Mouse (Mus musculus) MEL (cell line): ENCODE measurements at regions not wholly inside any gene's neighbourhood (a gene's known extent, or its start where the extent isn't known, plus 50 kb on each side); places are given as distances from the start of the nearest gene placed in this dataset.

Experiments used
- DNase-seq: peaks from one replicate; pipeline ENCODE4 v3.0.0; 2011; ENCODE audit warnings: low read depth, low spot score
- H3K27ac ChIP-seq: 2 replicates; pipeline ENCODE4 v1.5.1; 2012; ENCODE audit warnings: low read depth, mild to moderate bottlenecking, control low read depth, low read length, moderate library complexity; ENCODE audit not compliant: control insufficient read depth
- H3K27me3 ChIP-seq, 2 experiments: fragments of 150-350 bp in 1 of 2; sonication (generic) in 1 of 2; 2 replicates each; pipeline ENCODE4 v1.6.1; 2012; ENCODE audit warnings: low read length in 2 of 2, mild to moderate bottlenecking in 2 of 2, improper control_type of control experiment in 1 of 2, moderate library complexity in 1 of 2; ENCODE audit not compliant: insufficient read depth in 2 of 2, control insufficient read depth in 1 of 2
- H3K36me3 ChIP-seq, 2 experiments: 2 replicates each; pipeline ENCODE4 v1.6.1; 2012 to 2014; ENCODE audit warnings: low read length in 2 of 2, improper control_type of control experiment in 1 of 2, inconsistent platforms in 1 of 2, mild to moderate bottlenecking in 1 of 2; ENCODE audit not compliant: insufficient read depth in 2 of 2, control insufficient read depth in 1 of 2
- H3K4me1 ChIP-seq, 2 experiments: fragments of 150-350 bp in 1 of 2; sonication (generic) in 1 of 2; 2 replicates each; pipeline ENCODE4 v1.6.1; 2012; ENCODE audit warnings: low read length in 2 of 2, improper control_type of control experiment in 1 of 2, mild to moderate bottlenecking in 1 of 2; ENCODE audit not compliant: insufficient read depth in 2 of 2, control insufficient read depth in 1 of 2
- H3K4me3 ChIP-seq, 2 experiments: fragments of 150-350 bp in 1 of 2; sonication (generic) in 1 of 2; 2 replicates each; pipeline ENCODE4 v1.5.1; 2012; ENCODE audit warnings: low read depth in 2 of 2, low read length in 2 of 2, mild to moderate bottlenecking in 2 of 2, moderate library complexity in 2 of 2, control low read depth in 1 of 2, improper control_type of control experiment in 1 of 2; ENCODE audit not compliant: control insufficient read depth in 1 of 2, insufficient read depth in 1 of 2
- H3K79me2 ChIP-seq: 2 replicates; pipeline ENCODE4 v1.6.1; 2012; ENCODE audit warnings: mild to moderate bottlenecking, low read length, moderate library complexity; ENCODE audit not compliant: control insufficient read depth, poor library complexity, insufficient read depth
- H3K9ac ChIP-seq: 2 replicates; pipeline ENCODE4 v1.6.1; 2012; ENCODE audit warnings: low read depth, mild to moderate bottlenecking, control low read depth, low read length, moderate library complexity; ENCODE audit not compliant: control insufficient read depth, poor library complexity, severe bottlenecking
- H3K9me3 ChIP-seq: fragments of 150-350 bp; sonication (generic); replicated peaks from 2 replicates; pipeline ENCODE4 v1.6.1; 2012; ENCODE audit warnings: mild to moderate bottlenecking, low read length, improper control_type of control experiment, moderate library complexity; ENCODE audit not compliant: insufficient read depth
- CHD1 ChIP-seq: IDR thresholded peaks from 2 replicates; pipeline ENCODE4 v1.6.1; 2012; ENCODE audit warnings: low read depth, mild to moderate bottlenecking, inconsistent platforms, low read length, improper control_type of control experiment
- CHD2 ChIP-seq: IDR thresholded peaks from 2 replicates; pipeline ENCODE4 v1.6.1; 2011; ENCODE audit warnings: low read length, improper control_type of control experiment
- CTCF ChIP-seq, 3 experiments: IDR thresholded peaks in 2 of 3; conservative IDR thresholded peaks in 1 of 3; 2 replicates each; pipeline ENCODE4 v1.5.1; 2011 to 2012; ENCODE audit warnings: low read length in 3 of 3, low read depth in 2 of 3, mild to moderate bottlenecking in 2 of 3, improper control_type of control experiment in 1 of 3, inconsistent platforms in 1 of 3, mixed read lengths in 1 of 3, moderate library complexity in 1 of 3; ENCODE audit not compliant: control insufficient read depth in 1 of 3, insufficient read depth in 1 of 3, poor library complexity in 1 of 3, severe bottlenecking in 1 of 3
- GABPA ChIP-seq: IDR thresholded peaks from 2 replicates; pipeline ENCODE4 v1.6.1; 2012; ENCODE audit warnings: low read depth, mild to moderate bottlenecking, inconsistent platforms, low read length, improper control_type of control experiment, moderate library complexity
- JUND ChIP-seq: IDR thresholded peaks from 2 replicates; pipeline ENCODE4 v1.6.1; 2011; ENCODE audit warnings: low read depth, mild to moderate bottlenecking, improper control_type of control experiment, low read length
- MAFK ChIP-seq: IDR thresholded peaks from 2 replicates; pipeline ENCODE4 v1.6.1; 2011; ENCODE audit warnings: low read depth, mild to moderate bottlenecking, low read length, improper control_type of control experiment, borderline replicate concordance
- MAX ChIP-seq: IDR thresholded peaks from 2 replicates; pipeline ENCODE4 v1.6.1; 2011; ENCODE audit warnings: low read length, improper control_type of control experiment
- MYB ChIP-seq: IDR thresholded peaks from 2 replicates; pipeline ENCODE4 v1.6.1; 2011; ENCODE audit warnings: mild to moderate bottlenecking, low read depth, low read length, improper control_type of control experiment
- NELFE ChIP-seq: IDR thresholded peaks from 2 replicates; pipeline ENCODE4 v1.6.1; 2011; ENCODE audit warnings: low read depth, low read length, improper control_type of control experiment
- NRF1 ChIP-seq: IDR thresholded peaks from 2 replicates; pipeline ENCODE4 v1.6.1; 2014; ENCODE audit warnings: low read depth, mild to moderate bottlenecking, inconsistent platforms, low read length, improper control_type of control experiment, moderate library complexity; ENCODE audit not compliant: poor library complexity, insufficient read depth, severe bottlenecking
- POLR2A ChIP-seq, 2 experiments: IDR thresholded peaks; 2 replicates each; pipeline ENCODE4 v1.6.1; 2011 to 2012; ENCODE audit warnings: low read length in 2 of 2, mild to moderate bottlenecking in 2 of 2, control low read depth in 1 of 2, improper control_type of control experiment in 1 of 2, low read depth in 1 of 2, moderate library complexity in 1 of 2; ENCODE audit not compliant: control insufficient read depth in 1 of 2, insufficient read depth in 1 of 2, poor library complexity in 1 of 2
- POLR2AphosphoS5 ChIP-seq: IDR thresholded peaks from 2 replicates; pipeline ENCODE4 v1.6.1; 2012; ENCODE audit warnings: low read depth, borderline replicate concordance, mild to moderate bottlenecking, inconsistent platforms, low read length, moderate library complexity, mixed read lengths
- RCOR1 ChIP-seq: IDR thresholded peaks from 2 replicates; pipeline ENCODE4 v1.6.1; 2012; ENCODE audit warnings: low read depth, mild to moderate bottlenecking, inconsistent platforms, low read length, improper control_type of control experiment
- SMC3 ChIP-seq: IDR thresholded peaks from 2 replicates; pipeline ENCODE4 v1.6.1; 2011; ENCODE audit warnings: low read depth, low read length, improper control_type of control experiment
- TAL1 ChIP-seq: IDR thresholded peaks from 2 replicates; pipeline ENCODE4 v1.6.1; 2012; ENCODE audit warnings: mild to moderate bottlenecking, inconsistent platforms, low read length, moderate library complexity, mixed read lengths
- TCF12 ChIP-seq: IDR thresholded peaks from 2 replicates; pipeline ENCODE4 v1.6.1; 2014; ENCODE audit warnings: low read depth, mild to moderate bottlenecking, inconsistent platforms, low read length, improper control_type of control experiment, moderate library complexity
- USF1 ChIP-seq: IDR thresholded peaks from 2 replicates; pipeline ENCODE4 v1.6.1; 2014; ENCODE audit warnings: low read depth, mild to moderate bottlenecking, inconsistent platforms, low read length, improper control_type of control experiment, moderate library complexity

DNA sequence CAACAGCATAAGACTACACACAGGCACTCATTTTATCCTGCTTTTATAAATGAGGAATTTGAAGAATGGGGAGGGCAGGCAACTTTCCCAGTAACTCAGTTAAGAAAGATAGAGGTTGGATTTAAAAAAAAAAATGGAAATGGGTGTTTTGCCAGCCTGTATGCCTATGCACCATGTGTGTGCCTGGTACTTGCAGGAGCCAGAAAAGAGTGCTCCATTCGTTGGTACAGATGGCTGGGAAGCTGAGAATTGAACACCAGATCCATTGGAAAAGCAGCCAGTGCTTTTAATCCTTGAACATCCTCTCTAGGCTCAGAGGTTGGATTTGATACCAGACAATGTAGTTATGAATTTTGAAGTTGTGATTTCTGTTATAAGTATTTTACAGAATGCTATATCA is 216.9 kb upstream of the Fam3c start:
- H3K9ac ChIP-seq = no peak overlapping the region
- no peak for DNase-seq
- no peaks in the 10 kb centered on the region; a peak in 1 of 4 replicates for H3K27me3 ChIP-seq
- no peaks in the 10 kb centered on the region for H3K4me1 ChIP-seq
- no peaks in the 10 kb centered on the region for H3K9me3 ChIP-seq
- H3K79me2 ChIP-seq = no peaks in the 10 kb centered on the region
- H3K36me3 ChIP-seq = no peaks in the 10 kb centered on the region
- TF ChIP-seq RCOR1 = no peak
- no peak for TF ChIP-seq CHD1
- no peak for TF ChIP-seq NELFE
- TF ChIP-seq POLR2A (IDR thresholded peaks at IDR 0.05; ENCODE audit: control insufficient read depth in 1 of 2, insufficient read depth in 1 of 2, low read depth in 1 of 2, low read length in 2 of 2, poor library complexity in 1 of 2) = no peak
- H3K4me3 ChIP-seq = no peak overlapping the region
- no peak overlapping the region for H3K27ac ChIP-seq

DNA sequence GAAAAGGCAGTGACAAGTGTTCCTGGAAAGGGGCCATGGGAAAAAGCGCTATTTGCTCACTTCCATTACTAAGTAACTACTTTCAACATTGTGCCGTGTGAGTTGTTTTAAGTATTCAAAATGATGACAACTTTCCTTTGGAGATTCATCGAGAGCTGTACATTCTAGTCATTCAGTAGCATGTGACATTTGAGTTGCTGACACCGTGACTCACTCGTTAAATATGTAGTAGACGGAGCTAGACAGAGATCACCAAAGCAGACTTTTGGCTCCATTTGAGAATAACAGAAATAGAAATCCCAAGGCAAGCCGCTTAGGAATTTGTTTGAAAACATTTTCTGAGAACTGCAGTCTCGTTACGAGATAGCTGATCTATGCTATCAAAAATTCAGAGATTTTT is 211.8 kb upstream of the Fam3c start:
- H3K36me3 ChIP-seq = no peaks in the 10 kb centered on the region
- no peak for DNase-seq

DNA sequence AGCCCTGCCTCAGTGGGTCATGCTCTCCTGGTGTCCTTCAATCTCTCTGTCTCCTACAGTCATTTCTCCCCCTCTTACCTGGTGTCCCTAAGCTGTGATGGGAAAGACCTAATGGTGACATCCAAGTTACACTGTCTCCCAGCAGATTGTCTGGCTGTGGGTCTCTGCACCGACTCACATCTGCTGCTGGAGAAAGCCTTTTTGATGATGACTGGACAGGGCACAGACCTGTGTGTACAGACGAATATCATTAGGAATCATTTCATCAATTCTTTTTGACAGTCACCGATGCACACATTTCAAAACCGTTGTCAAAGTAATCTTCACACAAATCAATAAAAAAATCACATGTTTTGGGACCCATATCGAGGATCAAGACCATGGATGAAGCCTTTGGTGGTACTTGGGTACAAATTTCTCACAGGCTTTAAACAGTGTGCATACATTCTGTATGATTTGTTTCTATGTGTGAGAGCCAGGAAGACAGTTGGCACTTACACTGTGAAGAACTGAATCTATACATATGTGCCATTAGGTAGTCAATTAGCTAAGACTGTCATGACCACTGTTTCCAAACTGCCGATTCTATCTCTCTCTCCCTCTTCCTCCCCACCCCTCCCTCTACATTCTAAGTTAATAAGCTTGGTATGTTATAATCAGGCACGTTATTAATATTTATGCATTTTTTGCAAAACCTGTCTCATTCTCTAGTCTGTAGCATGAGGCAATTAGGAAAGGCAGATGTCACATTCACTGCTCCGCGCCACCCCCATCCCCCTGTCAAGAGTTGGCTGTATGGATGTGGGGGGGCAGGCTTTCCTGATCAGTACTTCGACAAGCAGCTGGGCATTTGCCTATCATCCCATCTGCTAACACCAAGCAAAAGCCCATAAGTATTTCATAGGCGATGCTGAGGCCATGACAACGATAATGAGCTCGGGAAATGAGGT is 192.5 kb upstream of the Fam3c start:
- no peaks in the 10 kb centered on the region for H3K4me1 ChIP-seq
- no peaks in the 10 kb centered on the region for H3K79me2 ChIP-seq
- no peak overlapping the region for H3K27ac ChIP-seq
- no peaks in the 10 kb centered on the region for H3K9me3 ChIP-seq
- no peak for TF ChIP-seq JUND
- TF ChIP-seq NELFE = no peak
- no peak for TF ChIP-seq TAL1
- no peak for TF ChIP-seq SMC3
- no peak for TF ChIP-seq POLR2AphosphoS5
- no peak for TF ChIP-seq MAX
- no peak for TF ChIP-seq MAFK
- TF ChIP-seq CTCF (IDR thresholded peaks at IDR 0.05 in 2 of 3, conservative IDR thresholded peaks at IDR 0.05 in 1 of 3; ENCODE audit: control insufficient read depth in 1 of 3, insufficient read depth in 1 of 3, low read depth in 2 of 3, low read length in 3 of 3, poor library complexity in 1 of 3, severe bottlenecking in 1 of 3) = no peak
- DNase-seq = no peak
- no peak overlapping the region for H3K4me3 ChIP-seq
- no peak overlapping the region for H3K9ac ChIP-seq
- peaks cover 0 to 3% of the 10 kb centered on the region in 2 experiments; a peak in 2 of 4 replicates for H3K27me3 ChIP-seq
- no peaks in the 10 kb centered on the region for H3K36me3 ChIP-seq

More for the DNA sequence above, 211.8 kb upstream of the Fam3c start:
- Histone ChIP-seq H3K4me1 (no peaks in the 10 kb centered on the region), H3K9ac (no peak overlapping the region), H3K27me3 (no peaks in the 10 kb centered on the region; a peak in 1 of 4 replicates), H3K4me3 (no peak overlapping the region), H3K79me2 (no peaks in the 10 kb centered on the region), H3K9me3 (no peaks in the 10 kb centered on the region), H3K27ac (no peak overlapping the region)
- TF ChIP-seq TAL1 (no peak), NRF1 (no peak), GABPA (no peak), SMC3 (no peak), MYB (no peak), NELFE (no peak), POLR2A (IDR thresholded peaks at IDR 0.05; ENCODE audit: control insufficient read depth in 1 of 2, insufficient read depth in 1 of 2, low read depth in 1 of 2, low read length in 2 of 2, poor library complexity in 1 of 2) (no peak), TCF12 (no peak), RCOR1 (no peak), USF1 (no peak), CHD2 (no peak)
